Mouse (Mus musculus) intestine, embryonic 16.5 days (tissue): Measurements from ENCODE around the gene Pdia2. TPM values are rescaled to one million over a fixed set of nuclear protein-coding genes. Genes with fewer than 3 reads are reported as not detected.

ENCODE experiments used
- ATAC-seq: fragments of 200-750 bp; cut with Nextera tagmentation; 2 replicates; pipeline ENCODE4 v1.8.0; 2017; ENCODE audit warnings: moderate TSS enrichment, moderate library complexity
- H3K27ac ChIP-seq: fragments of 300-500 bp; sonication (generic); 2 replicates; pipeline ENCODE4 v1.5.1; 2014; ENCODE audit warnings: mild to moderate bottlenecking, low read length
- H3K27me3 ChIP-seq: fragments of 300-500 bp; sonication (generic); replicated peaks from 2 replicates; pipeline ENCODE4 v1.6.1; 2014; ENCODE audit warnings: low read length, control low read depth, mixed read lengths; ENCODE audit not compliant: control insufficient read depth, insufficient read depth
- H3K36me3 ChIP-seq: fragments of 300-500 bp; sonication (generic); 2 replicates; pipeline ENCODE4 v1.6.1; 2014; ENCODE audit warnings: low read length, control low read depth; ENCODE audit not compliant: control insufficient read depth, insufficient read depth
- H3K4me1 ChIP-seq: fragments of 300-500 bp; sonication (generic); 2 replicates; pipeline ENCODE4 v1.6.1; 2014; ENCODE audit warnings: low read length, control low read depth, mixed read lengths; ENCODE audit not compliant: control insufficient read depth, insufficient read depth
- H3K4me2 ChIP-seq: fragments of 300-500 bp; sonication (generic); 2 replicates; pipeline ENCODE4 v1.6.1; 2014; ENCODE audit warnings: low read depth, low read length, control low read depth
- H3K4me3 ChIP-seq: fragments of 300-500 bp; sonication (generic); 2 replicates; pipeline ENCODE4 v1.5.1; 2014; ENCODE audit warnings: mild to moderate bottlenecking, low read length
- H3K9ac ChIP-seq: fragments of 300-500 bp; sonication (generic); 2 replicates; pipeline ENCODE4 v1.6.1; 2014; ENCODE audit warnings: low read depth, low read length
- H3K9me3 ChIP-seq: fragments of 300-500 bp; sonication (generic); 2 replicates; pipeline ENCODE4 v1.6.1; 2016; ENCODE audit warnings: low read length, control low read depth; ENCODE audit not compliant: control insufficient read depth
- WGBS: fragments of 180-500 bp; shearing (Covaris S2); extraction: QIAGEN DNeasy Blood & Tissue Kit; methylation state at CpG from one replicate; pipeline ENCODE4 v1.1.7; 2014; 5-methylcytosine and 5-hydroxymethylcytosine counted together
- polyA plus RNA-seq: library from polyadenylated mRNA; unstranded; fragments of >200 nt; fragmentation: Nextera tagmentation; extraction: Ambion mirVana; gene quantifications from 2 replicates; pipeline ENCODE4 v1.2.1, GENCODE M21; 2015

The Pdia2 gene
- 104 and 149 TPM in 2 replicates for polyA plus RNA-seq

- H3K4me1 ChIP-seq = peaks cover 15% of the 10 kb centered on the region
- H3K9me3 ChIP-seq = no peaks in the 10 kb centered on the region
- H3K4me2 ChIP-seq = no peak within 1 kb of the TSS
- peaks cover 6% of the 10 kb centered on the region; the same call in 1 of the 2 replicates for H3K36me3 ChIP-seq
- H3K27ac ChIP-seq = no peak within 1 kb of the TSS
- H3K4me3 ChIP-seq = no peak within 1 kb of the TSS
- ATAC-seq = 0 out of 2 replicates have a peak, but pooled peaks have one; percentile 10
- no peak within 1 kb of the TSS for H3K9ac ChIP-seq
- WGBS = 76% methylated on average over 4 of the region's 4 CpGs
- peaks cover 16% of the 10 kb centered on the region; the same call in 1 of the 2 replicates for H3K27me3 ChIP-seq
Measured at GRCm38 (mm10) chr17:26198892-26199291, at the start of gene Pdia2. Gene Pdia2, minus strand, starts transcription at chr17:26199087.

- Histone ChIP-seq H3K9ac (peak within 1 kb of the TSS; percentile 87), H3K4me1 (0 out of 2 replicates have a peak, but pooled peaks cover 5% of the 10 kb centered on the region), H3K4me3 (peak within 1 kb of the TSS; percentile 65), H3K36me3 (no peaks in the 10 kb centered on the region), H3K27me3 (no peaks in the 10 kb centered on the region), H3K4me2 (peak within 1 kb of the TSS; percentile 71), H3K9me3 (no peaks in the 10 kb centered on the region), H3K27ac (peak within 1 kb of the TSS; percentile 90)
- WGBS = 6% methylated on average over 33 of the region's 33 CpGs
- ATAC-seq = peak; percentile 94
Measured at GRCm38 (mm10) chr17:26244101-26244841, 45.4 kb upstream of the Pdia2 start, which contains the start of gene Fam234a. Gene Fam234a, minus strand, starts transcription at chr17:26244242.

GRCm38 (mm10) chr17:26243471-26244100 lies 44.7 kb upstream of the Pdia2 start:
- under 1% methylated on average over 32 of the region's 32 CpGs for WGBS
- peak overlapping the region; percentile 90 for H3K27ac ChIP-seq
- H3K9me3 ChIP-seq = no peaks in the 10 kb centered on the region
- 0 out of 2 replicates have a peak, but pooled peaks cover 5% of the 10 kb centered on the region for H3K4me1 ChIP-seq
- no peaks in the 10 kb centered on the region for H3K27me3 ChIP-seq
- H3K4me3 ChIP-seq = peak overlapping the region; percentile 65
- no peaks in the 10 kb centered on the region for H3K36me3 ChIP-seq
- peak overlapping the region; percentile 87 for H3K9ac ChIP-seq
- H3K4me2 ChIP-seq = peak overlapping the region; percentile 71
- peak; percentile 74 for ATAC-seq

GRCm38 (mm10) chr17:26240990-26241389 lies 42.1 kb upstream of the Pdia2 start:
- WGBS = 68% methylated on average over 6 of the region's 6 CpGs

GRCm38 (mm10) chr17:26240120-26240790 lies 41.4 kb upstream of the Pdia2 start:
- no peak overlapping the region for H3K9ac ChIP-seq
- H3K4me1 ChIP-seq = peaks cover 19% of the 10 kb centered on the region; the same call in 1 of the 2 replicates
- no peak overlapping the region for H3K4me2 ChIP-seq
- peak; percentile 39 for ATAC-seq
- H3K27ac ChIP-seq = peak overlapping the region; percentile 69
- no peak overlapping the region for H3K4me3 ChIP-seq
- H3K9me3 ChIP-seq = no peaks in the 10 kb centered on the region
- WGBS = 53% methylated on average over 6 of the region's 6 CpGs
- H3K27me3 ChIP-seq = no peaks in the 10 kb centered on the region
- no peaks in the 10 kb centered on the region for H3K36me3 ChIP-seq

More at GRCm38 (mm10) chr17:26240990-26241389, 42.1 kb upstream of the Pdia2 start:
- Histone ChIP-seq H3K4me2 (peak overlapping the region; percentile 26; the same call in 1 of the 2 replicates), H3K9me3 (no peaks in the 10 kb centered on the region), H3K4me3 (no peak overlapping the region), H3K9ac (no peak overlapping the region), H3K27me3 (no peaks in the 10 kb centered on the region), H3K36me3 (no peaks in the 10 kb centered on the region), H3K4me1 (peaks cover 12% of the 10 kb centered on the region; the same call in 1 of the 2 replicates), H3K27ac (peak overlapping the region; percentile 69)
- no peak for ATAC-seq

GRCm38 (mm10) chr17:26239551-26239950 lies 40.7 kb upstream of the Pdia2 start:
- Histone ChIP-seq H3K4me2 (0 out of 2 replicates have a peak overlapping the region, but pooled peaks have one; percentile 28), H3K36me3 (no peaks in the 10 kb centered on the region), H3K4me3 (no peak overlapping the region), H3K9ac (no peak overlapping the region), H3K27me3 (no peaks in the 10 kb centered on the region), H3K9me3 (no peaks in the 10 kb centered on the region), H3K27ac (peak overlapping the region; percentile 74), H3K4me1 (peaks cover 23% of the 10 kb centered on the region)
- 57% methylated on average over 2 of the region's 2 CpGs for WGBS
- no peak for ATAC-seq

GRCm38 (mm10) chr17:26237667-26238066 lies 38.8 kb upstream of the Pdia2 start:
- peak overlapping the region; percentile 66 for H3K27ac ChIP-seq
- peaks cover 18% of the 10 kb centered on the region for H3K4me1 ChIP-seq
- peak; percentile 84 for ATAC-seq
- no peak overlapping the region for H3K9ac ChIP-seq
- H3K36me3 ChIP-seq = no peaks in the 10 kb centered on the region
- WGBS = 60% methylated on average over 10 of the region's 10 CpGs
- no peaks in the 10 kb centered on the region for H3K27me3 ChIP-seq
- peak overlapping the region; percentile 30 for H3K4me2 ChIP-seq
- H3K9me3 ChIP-seq = no peaks in the 10 kb centered on the region
- no peak overlapping the region for H3K4me3 ChIP-seq

GRCm38 (mm10) chr17:26235077-26235815 lies 36.4 kb upstream of the Pdia2 start:
- WGBS = 44% methylated on average over 13 of the region's 13 CpGs
- Histone ChIP-seq H3K9ac (0 out of 2 replicates have a peak overlapping the region, but pooled peaks have one; percentile 2), H3K36me3 (no peaks in the 10 kb centered on the region), H3K9me3 (no peaks in the 10 kb centered on the region), H3K27me3 (no peaks in the 10 kb centered on the region), H3K4me1 (peaks cover 18% of the 10 kb centered on the region), H3K4me3 (no peak overlapping the region), H3K4me2 (0 out of 2 replicates have a peak overlapping the region, but pooled peaks have one; percentile 13), H3K27ac (peak overlapping the region; percentile 83)
- ATAC-seq = no peak
